Mouse (Mus musculus) ovary, postnatal 36 days (tissue): Measurements from ENCODE around the gene Gm49673.
"Not testable (repeated sequence)": the region's sequence is repeated elsewhere in the genome, so short reads cannot be mapped to it uniquely, and the experiment has no call there.

Source experiments
- DNase-seq: peaks from one replicate; pipeline ENCODE4 v3.0.0; 2022; ENCODE audit warnings: low spot score, mixed read lengths

Gm49673 gene

DNA sequence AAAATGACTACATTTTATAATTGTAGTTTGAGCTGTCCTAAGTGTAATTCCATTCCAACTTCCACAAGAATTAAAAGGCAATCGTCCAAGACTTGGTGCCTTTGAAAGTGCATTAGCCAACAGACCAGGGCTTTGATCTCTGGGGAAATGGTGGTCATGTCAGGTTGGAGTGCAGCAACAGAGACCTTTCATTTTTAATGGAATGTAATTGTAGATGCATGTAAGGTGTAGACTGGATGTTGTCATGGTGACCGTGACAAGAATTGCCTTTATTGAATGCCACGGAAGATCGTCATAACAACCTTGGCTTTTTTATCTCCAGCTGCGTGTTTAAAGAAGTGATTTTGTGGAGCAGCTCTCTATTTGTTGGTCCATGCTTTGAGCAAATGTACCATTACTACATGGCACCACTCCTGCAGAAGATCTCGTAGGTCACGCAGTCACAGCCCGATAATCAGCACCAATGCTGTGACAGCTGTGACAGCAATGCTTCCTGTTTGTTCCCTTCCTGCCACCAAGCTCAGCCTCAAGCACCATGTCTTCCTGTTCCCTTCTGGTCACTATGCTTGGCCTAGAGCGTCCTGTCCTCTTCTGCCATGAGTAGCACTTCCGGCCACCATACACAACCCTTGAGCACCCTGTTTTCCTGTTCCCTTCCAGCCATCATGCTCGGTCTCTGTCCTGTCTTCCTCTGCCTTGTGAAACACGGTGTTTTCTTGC, 107.5 kb downstream of the Gm49673 start:
- not testable (repeated sequence) for DNase-seq

DNA sequence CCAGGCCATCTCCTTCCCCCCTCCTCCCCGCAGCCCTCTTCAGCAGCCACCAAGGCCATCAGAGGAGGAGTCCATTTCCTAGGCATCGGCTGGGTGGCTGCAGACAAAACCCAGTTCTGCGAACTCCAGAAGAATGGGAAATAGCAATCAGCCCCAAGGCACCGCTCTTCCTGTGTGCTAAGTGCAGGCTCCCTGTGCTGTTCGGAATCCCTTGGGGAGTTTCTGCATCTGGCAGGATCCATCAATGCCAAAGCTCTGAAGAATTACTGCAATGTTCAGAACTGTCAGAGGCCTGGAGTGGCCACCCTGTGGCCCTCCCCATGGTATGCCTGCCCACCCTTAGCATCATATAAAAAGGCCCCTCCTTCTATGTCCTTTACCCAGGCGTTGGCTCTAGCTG, 110.6 kb downstream of the Gm49673 start:
- DNase-seq, result not testable (repeated sequence)
